Mouse (Mus musculus) adrenal gland, adult 8-10 months (tissue): ENCODE measurements at regions not wholly inside any gene's neighbourhood (a gene's known extent, or its start where the extent isn't known, plus 50 kb on each side); places are given as distances from the start of the nearest gene placed in this dataset.
A peak's percentile ranks its signal among the peaks of the same experiment; 100 is the strongest.

Experiments used
- DNase-seq: peaks from one replicate; pipeline ENCODE4 v3.0.0; 2022

GRCm38 (mm10) chr15:31087607-31088006 is 136.5 kb upstream of the Dap start:
- no peak for DNase-seq

GRCm38 (mm10) chr15:31091916-31092570 is 132.1 kb upstream of the Dap start:
- no peak for DNase-seq

GRCm38 (mm10) chr15:31096206-31096605 is 127.9 kb upstream of the Dap start:
- no peak for DNase-seq

GRCm38 (mm10) chr15:31097301-31097700 is 126.8 kb upstream of the Dap start:
- no peak for DNase-seq

- DNase-seq, result no peak
Measured at GRCm38 (mm10) chr15:31104743-31105142, 119.4 kb upstream of the Dap start.

- no peak for DNase-seq
Measured at GRCm38 (mm10) chr15:31106907-31107306, 117.2 kb upstream of the Dap start.

- no peak for DNase-seq
Measured at GRCm38 (mm10) chr15:31113216-31113615, 110.9 kb upstream of the Dap start.

GRCm38 (mm10) chr15:31117338-31117737 is 106.8 kb upstream of the Dap start:
- no peak for DNase-seq

GRCm38 (mm10) chr15:31120147-31120546 is 104.0 kb upstream of the Dap start:
- DNase-seq, result no peak

GRCm38 (mm10) chr15:31125784-31126183 is 98.3 kb upstream of the Dap start:
- DNase-seq, result no peak

GRCm38 (mm10) chr15:31126999-31127398 is 97.1 kb upstream of the Dap start:
- no peak for DNase-seq

- no peak for DNase-seq
Measured at GRCm38 (mm10) chr15:31134891-31135290, 89.2 kb upstream of the Dap start.

- DNase-seq, result no peak
Measured at GRCm38 (mm10) chr15:31138637-31139036, 85.5 kb upstream of the Dap start.

GRCm38 (mm10) chr15:31141750-31142149 is 82.4 kb upstream of the Dap start:
- no peak for DNase-seq

GRCm38 (mm10) chr15:31148251-31149145 is 75.6 kb upstream of the Dap start:
- DNase-seq, result no peak

- no peak for DNase-seq
Measured at GRCm38 (mm10) chr15:31149855-31150254, 74.3 kb upstream of the Dap start.

- DNase-seq, result peak; percentile 12
Measured at GRCm38 (mm10) chr15:31150546-31151471, 73.3 kb upstream of the Dap start.

- no peak for DNase-seq
Measured at GRCm38 (mm10) chr15:31155141-31155540, 69.0 kb upstream of the Dap start.

GRCm38 (mm10) chr15:31166543-31167105 is 57.5 kb upstream of the Dap start:
- DNase-seq, result no peak

- DNase-seq, result no peak
Measured at GRCm38 (mm10) chr15:31167506-31167905, 56.6 kb upstream of the Dap start.

GRCm38 (mm10) chr15:31168191-31168590 is 55.9 kb upstream of the Dap start:
- no peak for DNase-seq

- no peak for DNase-seq
Measured at GRCm38 (mm10) chr15:31173309-31174115, 50.6 kb upstream of the Dap start.
